Mouse (Mus musculus) MEL (cell line): ENCODE results near the gene Cd200. TPM values are rescaled to one million over a fixed set of nuclear protein-coding genes. Genes with fewer than 3 reads are reported as not detected.

Experiments used
- polyA plus RNA-seq, 2 experiments: library from polyadenylated mRNA; stranded (reverse) in 1 of 2; unstranded in 1 of 2; fragments of >175 nt in 1 of 2; fragments of >200 nt in 1 of 2; gene quantifications; 2 replicates each; pipeline versions ENCODE4 v1.2.1 to v1.2.4; 2012; ENCODE audit warnings: low replicate concordance in 2 of 2, low read depth in 1 of 2; ENCODE audit not compliant: insufficient read length in 2 of 2, insufficient read depth in 1 of 2, missing spikeins in 1 of 2
- total RNA-seq: library from RNA; depleted of rRNA; stranded (reverse); fragments of 300-350 nt; gene quantifications from 2 replicates; pipeline ENCODE4 v1.2.3, GENCODE M21; 2012; rRNA removed

The Cd200 gene
- total and polyA plus RNA-seq, 3 experiments: not detected

Other genes with a start within 250 kb of the Cd200 start
- gene Btla, start 184.7 kb downstream of the Cd200 start, total RNA-seq: not detected in 2 replicates
- not detected for gene Btla, start 184.7 kb downstream of the Cd200 start, polyA plus RNA-seq
- gene Gm609, start 83.9 kb upstream of the Cd200 start, total RNA-seq: not detected in 2 replicates
- under 1 TPM in 1 of 2 experiments, not detected in 1; 0.03 TPM for gene Gm609, start 83.9 kb upstream of the Cd200 start, polyA plus RNA-seq
- gene Gm17783, start 123.0 kb upstream of the Cd200 start, total RNA-seq: not detected in 2 replicates
- gene Gm17783, start 123.0 kb upstream of the Cd200 start, polyA plus RNA-seq: not detected
- gene Slc9c1, start 126.3 kb upstream of the Cd200 start, total RNA-seq: not detected in 2 replicates
- gene Slc9c1, start 126.3 kb upstream of the Cd200 start, polyA plus RNA-seq: not detected
- not detected in 2 replicates for gene Gcsam, start 201.3 kb upstream of the Cd200 start, total RNA-seq
- not detected for gene Gcsam, start 201.3 kb upstream of the Cd200 start, polyA plus RNA-seq
- gene BC016579, start 245.0 kb upstream of the Cd200 start, total RNA-seq: not detected in 2 replicates
- not detected for gene BC016579, start 245.0 kb upstream of the Cd200 start, polyA plus RNA-seq